Mouse (Mus musculus) inflammation-experienced regulatory T-cells, adult 6 months (primary cell): ENCODE measurements around the gene Bub1b. TPM values are rescaled to one million over a fixed set of nuclear protein-coding genes. Genes with fewer than 3 reads are reported as not detected.
"Not testable (repeated sequence)": the region's sequence is repeated elsewhere in the genome, so short reads cannot be mapped to it uniquely, and the experiment has no call there.

Source experiments
- ATAC-seq: one replicate; pipeline ENCODE4 v1.8.0; 2017
- polyA plus RNA-seq, 3 experiments: library from polyadenylated mRNA; unstranded; fragments of 100-300 nt; shearing (Covaris generic); gene quantifications; one replicate each; pipeline ENCODE4 v1.2.1; 2017

The Bub1b gene
- polyA plus RNA-seq, 3 experiments from 2014 or later: 5.4 to 49.0 (median 9.4) TPM

DNA sequence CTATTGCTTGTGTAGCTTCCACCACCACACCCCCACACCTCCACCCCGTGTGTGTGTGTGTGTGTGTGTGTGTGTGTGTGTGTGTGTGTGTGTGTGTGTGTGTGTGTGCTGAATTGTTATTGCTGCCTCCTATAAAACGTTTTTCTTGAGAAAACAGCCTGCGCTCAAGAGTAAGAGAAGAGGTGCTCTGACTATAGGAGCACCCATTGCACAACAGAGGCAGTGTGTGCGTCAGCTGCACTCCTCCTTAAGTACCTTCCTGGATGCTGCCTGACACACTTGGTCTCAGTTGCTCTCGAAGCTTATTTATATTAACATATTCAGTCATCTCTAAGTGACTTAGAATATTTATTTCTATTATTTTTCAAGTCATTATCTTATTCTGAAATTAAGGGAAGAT is 20.0 kb downstream of the Bub1b start:
- no peak for ATAC-seq

GRCm38 (mm10) chr2:118620101-118620500 is 22.1 kb downstream of the Bub1b start:
- ATAC-seq: no peak

DNA sequence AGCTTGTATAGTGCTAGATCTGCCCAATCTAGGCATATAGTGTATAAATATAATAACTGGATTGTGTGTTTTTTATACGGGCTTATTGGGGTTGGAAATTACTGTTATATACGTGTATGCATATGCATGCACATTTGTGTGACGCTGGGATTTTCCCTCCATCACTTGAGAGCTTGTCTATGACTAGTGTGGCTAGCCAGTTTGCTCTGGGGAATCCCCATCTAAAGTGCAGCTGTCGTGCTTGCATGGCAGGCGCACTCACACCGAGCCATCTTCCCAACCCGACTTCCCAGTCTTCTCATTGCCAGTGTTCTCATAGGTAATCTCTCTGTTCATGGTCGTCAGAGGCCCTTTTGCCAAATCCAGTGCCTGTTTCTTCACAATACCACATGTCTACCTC is 22.6 kb downstream of the Bub1b start:
- ATAC-seq: peak; percentile 99

DNA sequence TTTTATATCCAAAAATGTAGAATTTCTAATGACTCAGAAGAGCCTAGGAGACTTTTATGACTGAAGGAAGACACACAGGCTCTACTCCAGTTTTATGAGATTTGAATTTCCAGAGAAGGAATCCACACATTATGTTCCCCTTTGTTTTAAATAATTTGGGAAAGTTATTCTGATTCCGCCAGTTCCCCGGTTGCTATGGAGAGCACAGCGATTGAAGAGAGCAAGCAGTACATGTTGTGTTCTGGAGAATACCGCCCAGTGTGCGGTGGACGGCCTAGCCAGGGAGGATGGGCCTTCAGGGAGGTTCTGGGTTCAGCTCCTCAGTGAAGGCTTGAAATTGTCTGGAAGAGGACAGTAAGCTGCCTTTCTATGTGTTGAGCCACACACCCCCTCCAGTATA is 31.3 kb downstream of the Bub1b start:
- no peak for ATAC-seq

GRCm38 (mm10) chr2:118633441-118633840 is 35.4 kb downstream of the Bub1b start:
- ATAC-seq: no peak

DNA sequence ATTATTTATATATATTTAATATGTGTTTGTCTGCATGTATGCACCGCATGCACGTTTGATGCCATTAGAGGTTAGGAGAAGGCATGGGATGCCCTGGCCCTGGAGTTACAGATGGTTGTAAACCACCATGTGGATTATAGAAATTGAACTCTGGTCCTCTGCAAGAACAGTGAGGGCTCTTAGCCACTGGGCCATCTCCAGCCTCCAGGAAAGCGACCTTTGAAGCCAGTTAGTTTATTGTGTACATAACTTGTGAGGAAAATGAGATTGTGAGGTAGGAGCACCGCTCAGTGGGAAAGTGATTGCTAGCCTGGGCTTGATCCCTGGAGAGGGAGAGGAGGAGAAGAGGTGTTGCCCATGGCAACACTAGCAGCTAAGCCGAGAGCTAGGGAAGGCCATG is 39.2 kb downstream of the Bub1b start:
- ATAC-seq: no peak

DNA sequence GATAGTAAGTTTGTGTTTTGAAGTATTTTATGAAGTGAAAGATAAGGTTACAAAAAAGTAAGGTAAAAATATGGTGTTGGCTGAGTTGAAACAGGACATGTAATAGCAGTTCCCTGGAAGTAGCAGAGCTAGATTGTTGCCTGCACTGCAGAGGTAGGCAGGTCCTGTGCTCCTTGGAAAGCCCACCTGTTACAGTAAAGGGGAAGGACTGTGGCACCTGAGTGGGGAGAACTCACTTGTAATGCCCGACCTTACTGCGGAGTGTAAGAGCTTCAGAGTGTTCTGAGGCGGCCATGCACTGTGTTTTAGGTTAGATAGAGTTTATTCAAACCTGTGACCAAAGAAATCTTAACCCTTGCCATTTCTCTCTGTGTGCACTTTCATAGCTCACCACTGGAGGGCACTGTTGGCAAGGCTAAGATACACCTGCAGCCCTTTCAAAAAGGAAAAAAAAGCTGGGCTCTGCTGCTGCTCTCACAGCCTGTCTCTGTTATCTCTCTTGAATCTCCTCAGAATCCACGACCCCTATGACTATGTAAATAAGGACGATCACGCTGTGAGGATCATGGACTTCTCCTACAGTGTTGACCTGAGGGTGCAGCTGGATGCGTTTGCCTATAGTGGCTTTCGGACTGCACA is 40.0 kb downstream of the Bub1b start:
- peak; percentile 59 for ATAC-seq

GRCm38 (mm10) chr2:118638686-118639085 is 40.7 kb downstream of the Bub1b start:
- no peak for ATAC-seq

- ATAC-seq: no peak
Observed at GRCm38 (mm10) chr2:118641147-118641546, 43.1 kb downstream of the Bub1b start.

DNA sequence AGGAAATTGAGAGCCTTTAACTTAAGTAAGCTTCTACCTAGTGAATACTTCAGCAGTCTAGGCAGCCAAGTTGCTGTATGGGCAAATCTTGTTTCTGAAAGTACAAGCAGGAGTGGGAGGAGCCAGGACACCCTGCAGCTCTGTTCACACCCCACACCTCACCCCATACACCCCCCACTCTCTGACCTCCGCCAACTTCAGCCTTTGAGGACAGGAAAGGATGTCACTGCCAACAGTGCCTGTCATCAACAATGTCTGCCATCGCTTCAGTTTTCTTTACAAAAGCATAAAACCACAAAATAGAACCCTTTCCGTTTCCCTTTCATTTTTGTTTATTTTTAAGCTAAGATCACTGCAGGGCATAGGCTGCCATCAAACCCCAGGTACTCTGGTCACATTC is 44.4 kb downstream of the Bub1b start:
- peak; percentile 90 for ATAC-seq

- ATAC-seq: peak; percentile 53
Observed at GRCm38 (mm10) chr2:118642942-118643341, 44.9 kb downstream of the Bub1b start.

DNA sequence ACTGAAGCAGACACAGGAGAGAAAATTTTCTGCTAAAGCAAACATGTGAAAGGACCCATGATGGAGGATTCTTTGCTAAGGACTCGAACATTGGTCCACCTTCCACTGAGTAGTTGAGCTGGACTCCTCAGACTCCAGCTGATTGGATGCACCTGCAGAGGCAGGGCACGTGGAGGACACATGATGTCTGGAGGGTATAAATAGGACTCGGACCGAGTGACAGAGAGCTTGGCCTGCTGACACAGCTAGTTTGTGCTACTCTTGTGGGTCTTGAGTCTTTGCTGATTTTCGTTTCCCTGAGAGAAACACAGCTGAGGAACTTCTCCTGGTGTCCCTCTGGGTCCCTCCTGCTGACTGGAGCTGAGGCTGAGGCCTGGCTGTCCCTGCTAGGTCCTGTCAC is 48.7 kb downstream of the Bub1b start:
- no peak for ATAC-seq

DNA sequence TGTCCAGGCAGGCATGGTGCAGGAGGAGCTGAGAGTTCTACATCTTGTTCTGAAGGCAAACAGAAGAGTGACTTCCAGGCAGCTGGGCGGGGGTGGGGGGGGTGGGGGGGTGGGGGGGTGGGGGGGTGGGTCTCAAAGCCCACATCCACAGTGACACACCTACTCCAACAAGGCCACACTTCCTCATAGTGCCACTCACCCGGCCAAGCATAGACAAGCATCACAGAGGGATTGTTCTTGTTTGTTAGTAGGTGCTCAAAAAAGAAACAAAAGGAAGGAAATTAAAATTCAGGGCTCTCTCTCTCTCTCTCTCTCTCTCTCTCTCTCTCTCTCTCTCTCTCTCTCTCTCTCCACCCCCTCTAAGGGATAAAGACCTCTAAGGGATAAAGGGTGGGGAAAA is 52.7 kb downstream of the Bub1b start:
- ATAC-seq: not testable (repeated sequence)

DNA sequence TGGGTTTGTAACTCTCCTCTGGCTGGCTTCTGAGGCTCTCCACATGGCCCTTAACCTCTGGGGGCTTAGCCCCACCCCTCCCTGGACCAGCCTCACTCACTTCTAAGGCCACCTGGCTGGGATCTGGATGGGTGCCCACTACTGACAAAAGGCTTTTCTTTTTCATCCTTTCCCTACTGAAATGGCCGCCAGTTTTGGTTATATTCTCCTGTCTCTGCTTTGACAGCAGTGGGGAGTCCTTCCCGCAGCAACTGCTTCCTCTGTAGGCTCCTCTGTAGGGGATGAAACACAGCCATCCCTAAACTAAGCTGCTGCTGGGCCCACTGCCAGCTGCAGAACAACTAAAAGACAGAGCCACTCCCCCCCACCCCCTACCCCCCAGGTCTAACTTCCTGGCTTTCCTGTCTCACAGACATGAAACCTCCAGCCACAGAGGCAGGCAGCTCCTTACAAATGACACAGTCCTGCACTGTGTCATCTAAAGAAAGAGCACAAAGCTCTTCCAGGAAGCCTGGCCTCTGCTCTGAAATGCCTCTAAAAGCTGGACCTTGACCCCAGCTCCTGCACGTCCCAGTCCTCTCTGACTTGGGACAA is 58.8 kb downstream of the Bub1b start:
- ATAC-seq: no peak

DNA sequence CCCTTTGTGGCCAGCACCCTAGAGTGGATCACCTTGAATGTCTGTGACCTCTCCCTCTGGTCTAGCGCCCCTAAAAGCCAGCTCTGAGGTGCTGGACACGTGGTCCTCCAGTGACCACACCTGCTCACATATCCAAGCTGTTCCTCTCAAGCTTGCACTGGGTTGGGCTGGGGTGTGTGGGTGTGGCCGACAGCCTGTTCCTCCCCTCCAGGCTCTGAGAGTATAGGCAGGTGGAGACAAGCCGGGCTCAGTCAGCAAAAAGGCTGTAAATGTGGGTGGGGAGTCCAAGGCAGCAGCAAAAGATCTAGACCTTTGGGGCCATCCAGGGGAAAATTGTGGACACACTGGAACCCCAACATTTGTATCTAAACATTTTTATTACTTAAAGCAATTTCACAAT is 60.4 kb downstream of the Bub1b start:
- no peak for ATAC-seq

- no peak for ATAC-seq
Observed at GRCm38 (mm10) chr2:118659077-118659476, 61.1 kb downstream of the Bub1b start.

DNA sequence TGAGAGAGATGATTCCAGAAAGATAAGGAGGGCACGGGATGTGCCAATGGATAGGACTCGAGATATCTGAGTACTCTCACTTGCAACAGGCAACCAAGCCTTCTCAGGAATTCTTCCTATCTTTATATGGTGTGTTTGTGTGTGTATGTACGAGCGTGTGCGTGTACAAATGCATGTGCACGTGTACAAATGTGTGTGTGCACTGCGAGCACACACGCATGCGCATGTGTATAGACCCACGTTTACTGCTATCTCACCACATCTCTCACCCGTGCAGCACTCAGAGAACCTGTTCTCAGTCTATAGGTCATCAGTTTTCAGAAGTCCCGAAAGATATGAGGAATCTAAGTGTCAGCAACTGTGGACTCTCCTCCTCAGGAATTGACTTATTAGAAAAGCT is 61.5 kb downstream of the Bub1b start:
- no peak for ATAC-seq

DNA sequence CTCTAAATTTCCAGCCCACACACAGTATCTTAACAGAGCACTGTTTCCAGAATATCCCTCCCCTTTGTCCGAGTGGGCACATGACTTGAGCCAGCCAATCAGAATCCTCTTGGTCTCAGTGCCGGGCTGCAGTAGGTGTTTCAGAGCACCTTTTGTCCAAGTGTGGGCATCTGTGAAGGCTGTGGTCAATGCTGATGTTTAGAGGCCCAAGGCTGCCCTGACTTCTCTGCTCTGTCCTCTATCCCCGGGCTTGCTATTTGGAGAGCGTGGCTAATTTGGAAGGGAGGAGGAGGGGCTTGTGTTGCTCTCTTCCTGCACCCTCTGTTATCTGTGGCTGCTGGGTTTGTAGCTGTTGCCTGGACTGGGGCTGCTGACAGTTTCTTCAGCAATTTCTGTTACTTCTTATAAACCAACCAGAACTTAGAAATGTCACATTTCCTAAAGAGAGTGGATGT is 62.0 kb downstream of the Bub1b start:
- ATAC-seq: peak; percentile 84

- ATAC-seq: no peak
Observed at GRCm38 (mm10) chr2:118661891-118662290, 63.9 kb downstream of the Bub1b start.

- ATAC-seq: peak; percentile 11
Observed at GRCm38 (mm10) chr2:118662902-118663803, 65.1 kb downstream of the Bub1b start, which contains the start of gene Pak6. TSS of gene Pak6 (plus strand) at chr2:118663303.

GRCm38 (mm10) chr2:118663804-118664766 is 66.1 kb downstream of the Bub1b start:
- ATAC-seq: no peak

DNA sequence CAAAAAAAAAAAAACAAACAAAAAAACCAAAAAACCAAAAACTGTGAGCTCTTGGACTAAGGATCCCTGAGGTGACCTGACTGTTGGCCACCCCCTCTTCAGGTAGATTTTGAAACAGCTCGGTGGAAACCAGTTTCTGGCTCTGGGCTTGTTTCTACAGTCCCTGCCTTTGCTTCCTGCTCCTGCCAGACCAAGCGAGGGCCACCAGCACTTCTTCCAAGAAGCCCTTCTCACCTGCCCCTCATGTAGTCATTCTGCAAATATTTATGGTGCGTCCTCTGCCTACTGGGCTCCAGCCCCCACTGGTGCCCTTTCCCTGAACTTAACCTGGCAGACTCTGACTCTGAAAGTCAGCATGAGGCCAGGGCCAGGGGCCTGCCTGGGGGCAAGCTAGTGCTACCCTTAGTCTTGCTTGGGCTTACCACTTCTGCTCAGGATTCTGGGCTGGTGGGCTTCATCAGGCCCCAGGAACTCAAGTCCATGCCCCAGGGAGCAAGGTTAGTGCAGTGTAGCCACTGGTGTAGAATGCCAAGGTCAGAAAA is 67.0 kb downstream of the Bub1b start:
- no peak for ATAC-seq
